8 mouse cellular contexts compared by ENCODE assay signal in genomic region chr7:121034701-121035141, GRCm38 (mm10). TPM values are rescaled to one million over a fixed set of nuclear protein-coding genes. Genes with fewer than 3 reads are reported as not detected.
DNase-seq lines count a peak whose midpoint lies in the region; ATAC-seq and TF ChIP-seq lines count a peak whose summit lies in the region.

No protein-coding gene starts in this region.

- TF ChIP-seq CTCF in kidney, postnatal 0 days (IDR thresholded peaks at IDR 0.05; ENCODE audit: low read depth), result no peak

- peak overlapping the region; percentile 88 for H3K4me3 ChIP-seq in kidney, postnatal 0 days (replicated peaks; ENCODE audit: low read depth, low read length)
- H3K4me3 ChIP-seq in midbrain, embryonic 12.5 days, result peak overlapping the region; percentile 87

- H3K27ac ChIP-seq in kidney, postnatal 0 days, result peak overlapping the region; percentile 98
- H3K27ac ChIP-seq in midbrain, embryonic 12.5 days (replicated peaks), result peak overlapping the region; percentile 98

- H3K9ac ChIP-seq in kidney, postnatal 0 days (ENCODE audit: low read depth, low read length), result peak overlapping the region; percentile 100
- H3K9ac ChIP-seq in midbrain, embryonic 12.5 days (replicated peaks), result peak overlapping the region; percentile 98

- no peaks in the 10 kb centered on the region for H3K27me3 ChIP-seq in kidney, postnatal 0 days (ENCODE audit: insufficient read depth, low read length)
- peaks cover 17% of the 10 kb centered on the region for H3K27me3 ChIP-seq in midbrain, embryonic 12.5 days

- WGBS in kidney, postnatal 0 days, result under 1% methylated on average over 31 of the region's 63 CpGs
- 0% methylated on average over 47 of the region's 63 CpGs for WGBS in midbrain, embryonic 12.5 days

- peaks cover 4% of the 10 kb centered on the region; the same call in 1 of the 2 replicates for H3K4me1 ChIP-seq in kidney, postnatal 0 days (replicated peaks; ENCODE audit: insufficient read depth, low read length)
- peaks cover 25% of the 10 kb centered on the region for H3K4me1 ChIP-seq in midbrain, embryonic 12.5 days

- H3K36me3 ChIP-seq in kidney, postnatal 0 days (ENCODE audit: insufficient read depth, low read length), result no peaks in the 10 kb centered on the region
- H3K36me3 ChIP-seq in midbrain, embryonic 12.5 days, result no peaks in the 10 kb centered on the region

- H3K9me3 ChIP-seq in kidney, postnatal 0 days (replicated peaks; ENCODE audit: low read length), result no peaks in the 10 kb centered on the region
- H3K9me3 ChIP-seq in midbrain, embryonic 12.5 days, result no peaks in the 10 kb centered on the region

- ATAC-seq in erythroid progenitor cell, adult 5-6 weeks (replicated peaks; ENCODE audit: low FRiP score, poor library complexity, severe bottlenecking), result peak; percentile 55
- ATAC-seq in kidney, postnatal 0 days (replicated peaks; ENCODE audit: low FRiP score, low read depth), result peak; percentile 76
- ATAC-seq in midbrain, embryonic 12.5 days (ENCODE audit: low FRiP score, low read depth), result peak; percentile 77

- DNase-seq in embryo, embryonic 11 days, result peak; percentile 79
- no peak for DNase-seq in embryo, embryonic 9.5 days (ENCODE audit: extremely low spot score)
- DNase-seq in right cerebral cortex, postnatal 4 days, result peak; percentile 29
- DNase-seq in right cerebral cortex, postnatal 10 days (ENCODE audit: low spot score in 2 of 2), result no peak
- no peak for DNase-seq in kidney, postnatal 0 days (ENCODE audit: low spot score)
- no peak for DNase-seq in thymus, adult 18-20 months

- H3K4me2 ChIP-seq in kidney, postnatal 0 days (ENCODE audit: low read length), result peak overlapping the region; percentile 78
- peak overlapping the region; percentile 76 for H3K4me2 ChIP-seq in midbrain, embryonic 12.5 days (replicated peaks)

RNA-seq across cellular contexts. Expression of gene Mettl9, which starts 0.5 kb away (rescaled TPM):
- total RNA-seq in erythroid progenitor cell, adult 5-6 weeks (2015; ENCODE audit: low replicate concordance), result 46.9 and 103 TPM in 2 replicates
- 43.6 and 67.9 TPM in 2 replicates for total RNA-seq in erythroid progenitor cell, adult 5-6 weeks (2017; ENCODE audit: low replicate concordance)
- polyA plus RNA-seq in kidney, postnatal 0 days (2015; fragmentation: Nextera tagmentation; extraction: Ambion mirVana), result 174 and 177 TPM in 2 replicates
- 243 and 252 TPM in 2 replicates for polyA plus RNA-seq in midbrain, embryonic 12.5 days (2016; fragmentation: Nextera tagmentation; extraction: Ambion mirVana)

RNA-seq across cellular contexts. Expression of gene Igsf6, which starts 39.7 kb away (rescaled TPM):
- total RNA-seq in erythroid progenitor cell, adult 5-6 weeks (2015; ENCODE audit: low replicate concordance), result 79.6 and 88.9 TPM in 2 replicates
- total RNA-seq in erythroid progenitor cell, adult 5-6 weeks (2017; ENCODE audit: low replicate concordance), result 40.0 and 44.3 TPM in 2 replicates
- polyA plus RNA-seq in kidney, postnatal 0 days (2015; fragmentation: Nextera tagmentation; extraction: Ambion mirVana), result 1.1 and 1.4 TPM in 2 replicates
- polyA plus RNA-seq in midbrain, embryonic 12.5 days (2016; fragmentation: Nextera tagmentation; extraction: Ambion mirVana), result 1.0 and 1.4 TPM in 2 replicates

RNA-seq across cellular contexts. Expression of gene Otoa, which starts 46.7 kb away (rescaled TPM):
- total RNA-seq in erythroid progenitor cell, adult 5-6 weeks (2015; ENCODE audit: low replicate concordance), result not detected in 2 replicates
- not detected in 2 replicates for total RNA-seq in erythroid progenitor cell, adult 5-6 weeks (2017; ENCODE audit: low replicate concordance)
- polyA plus RNA-seq in kidney, postnatal 0 days (2015; fragmentation: Nextera tagmentation; extraction: Ambion mirVana), result 0.08 and 0.17 TPM in 2 replicates
- 0.05 and 0.34 TPM in 2 replicates for polyA plus RNA-seq in midbrain, embryonic 12.5 days (2016; fragmentation: Nextera tagmentation; extraction: Ambion mirVana)

RNA-seq across cellular contexts. Expression of gene Mfsd13b, which starts 52.4 kb away (rescaled TPM):
- not detected in 2 replicates for total RNA-seq in erythroid progenitor cell, adult 5-6 weeks (2015; ENCODE audit: low replicate concordance)
- not detected in 2 replicates for total RNA-seq in erythroid progenitor cell, adult 5-6 weeks (2017; ENCODE audit: low replicate concordance)
- 0.22 and 0.52 TPM in 2 replicates for polyA plus RNA-seq in kidney, postnatal 0 days (2015; fragmentation: Nextera tagmentation; extraction: Ambion mirVana)
- polyA plus RNA-seq in midbrain, embryonic 12.5 days (2016; fragmentation: Nextera tagmentation; extraction: Ambion mirVana), result 0.29 and 0.51 TPM in 2 replicates

RNA-seq across cellular contexts. Expression of gene Cdr2, which starts 52.6 kb away (rescaled TPM):
- 226 and 240 TPM in 2 replicates for total RNA-seq in erythroid progenitor cell, adult 5-6 weeks (2015; ENCODE audit: low replicate concordance)
- total RNA-seq in erythroid progenitor cell, adult 5-6 weeks (2017; ENCODE audit: low replicate concordance), result 362 and 391 TPM in 2 replicates
- 9.7 and 10.1 TPM in 2 replicates for polyA plus RNA-seq in kidney, postnatal 0 days (2015; fragmentation: Nextera tagmentation; extraction: Ambion mirVana)
- polyA plus RNA-seq in midbrain, embryonic 12.5 days (2016; fragmentation: Nextera tagmentation; extraction: Ambion mirVana), result 17.2 and 18.9 TPM in 2 replicates

Comparison
In these comparisons a context has a peak if more than half of its experiments do, and no peak if none do; other contexts are left out.
1. DNase-seq: peak in embryo, embryonic 11 days (single experiment) and right cerebral cortex, postnatal 4 days (single experiment); none in embryo, embryonic 9.5 days (single experiment), right cerebral cortex, postnatal 10 days (0 of 2), kidney, postnatal 0 days (single experiment) and thymus, adult 18-20 months (0 of 2).
2. Peak in every context shown above with its lines, with median percentiles within 50 percentile points of each other: ATAC-seq.